Mouse (Mus musculus) small intestine, adult 2 months (tissue): ENCODE measurements around the gene Clcc1.

Experiments
- CTCF ChIP-seq: fragments of 200-500 bp; IDR thresholded peaks from 2 replicates; pipeline ENCODE4 v1.5.1; 2012; ENCODE audit warnings: low read depth, mild to moderate bottlenecking, control low read depth, inconsistent platforms, low read length, moderate library complexity, mixed read lengths; ENCODE audit not compliant: insufficient replicate concordance, insufficient read length; ENCODE audit errors: extremely low read depth
- POLR2A ChIP-seq: fragments of 200-500 bp; IDR thresholded peaks from 2 replicates; pipeline ENCODE4 v1.6.1; 2012; ENCODE audit warnings: low read depth, mild to moderate bottlenecking, control low read depth, inconsistent platforms, low read length, moderate library complexity

DNA sequence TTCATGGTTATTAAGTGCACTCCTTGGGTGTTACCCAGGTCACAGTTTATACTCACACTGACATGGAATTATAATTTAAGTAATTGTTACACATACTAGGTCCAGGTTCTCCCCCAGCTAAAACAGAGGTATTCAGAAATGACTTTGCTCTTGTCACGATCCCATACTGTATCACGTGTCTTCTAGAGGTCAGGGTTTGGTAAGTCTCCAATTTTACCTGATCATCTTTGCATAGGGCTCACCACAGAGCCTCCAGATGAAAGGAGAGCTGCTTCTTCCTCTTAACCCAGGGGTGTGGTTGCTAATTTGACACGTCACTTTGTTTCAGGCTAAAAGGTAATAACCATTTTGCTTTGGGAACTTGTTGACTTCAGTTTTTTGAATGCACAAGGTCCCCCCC lies 8.9 kb upstream of the Clcc1 start:
- no peak for TF ChIP-seq CTCF
- no peak for TF ChIP-seq POLR2A
